Mouse (Mus musculus) yolk sac, embryonic 10.5 days (tissue): ENCODE measurements around the gene Cd164l2.

Experiments used
- DNase-seq: peaks from one replicate; pipeline ENCODE4 v3.0.0-alpha.2; 2017; ENCODE audit warnings: low spot score

Gene Cd164l2

DNA sequence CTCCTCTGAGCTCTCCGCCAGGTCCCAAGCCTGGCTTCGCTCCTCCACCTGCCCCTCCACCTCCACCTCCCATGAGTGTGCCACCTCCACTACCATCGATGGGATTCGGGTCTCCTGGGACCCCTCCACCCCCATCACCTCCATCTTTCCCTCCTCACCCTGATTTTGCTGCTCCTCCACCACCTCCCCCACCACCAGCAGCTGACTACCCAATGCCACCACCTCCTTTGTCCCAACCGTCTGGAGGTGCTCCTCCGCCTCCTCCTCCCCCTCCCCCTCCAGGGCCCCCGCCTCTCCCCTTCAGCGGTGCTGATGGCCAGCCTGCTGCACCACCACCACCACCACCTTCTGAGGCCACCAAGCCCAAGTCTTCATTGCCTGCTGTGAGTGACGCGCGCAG, 17.4 kb upstream of the Cd164l2 start:
- DNase-seq = no peak

DNA sequence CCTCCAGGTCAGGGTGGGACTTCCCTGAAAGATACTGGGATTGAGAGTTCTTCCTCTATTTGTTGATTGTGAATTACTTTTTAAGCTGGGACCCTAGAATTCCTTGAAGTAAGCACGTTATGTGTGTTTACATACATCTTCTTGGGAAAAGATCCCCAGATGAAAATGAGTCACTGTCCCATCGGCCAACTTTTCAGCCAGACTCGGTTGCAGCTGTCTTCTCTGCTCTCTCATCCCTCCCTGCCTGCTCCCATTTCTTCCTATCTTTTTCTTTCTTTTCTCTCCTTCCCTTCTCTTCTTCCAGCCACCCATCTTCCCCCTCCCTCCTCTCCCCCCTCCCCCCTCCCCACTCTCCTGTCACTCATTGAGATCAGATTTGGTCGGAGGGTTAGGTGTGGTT, 16.9 kb upstream of the Cd164l2 start:
- no peak for DNase-seq

DNA sequence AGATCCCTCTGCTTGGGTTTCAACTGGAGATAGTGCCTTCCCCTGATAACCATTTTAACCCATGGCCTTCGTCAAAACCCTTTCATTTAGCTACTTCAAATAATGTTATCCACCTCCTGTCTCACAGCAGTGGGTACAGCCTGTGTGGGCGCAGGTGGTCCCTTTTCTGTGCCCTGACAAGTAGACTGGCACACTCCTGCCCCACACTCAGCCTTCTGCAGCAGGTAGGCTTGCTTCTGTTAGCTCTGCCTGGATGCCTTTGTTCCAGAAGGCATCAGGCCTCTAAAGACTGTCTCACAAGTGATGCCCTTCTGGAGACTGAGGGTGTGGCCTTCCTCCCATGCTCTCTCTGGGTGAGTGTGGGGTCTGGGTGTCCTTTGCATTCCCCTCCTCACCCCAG, 15.8 kb upstream of the Cd164l2 start:
- DNase-seq = no peak

DNA sequence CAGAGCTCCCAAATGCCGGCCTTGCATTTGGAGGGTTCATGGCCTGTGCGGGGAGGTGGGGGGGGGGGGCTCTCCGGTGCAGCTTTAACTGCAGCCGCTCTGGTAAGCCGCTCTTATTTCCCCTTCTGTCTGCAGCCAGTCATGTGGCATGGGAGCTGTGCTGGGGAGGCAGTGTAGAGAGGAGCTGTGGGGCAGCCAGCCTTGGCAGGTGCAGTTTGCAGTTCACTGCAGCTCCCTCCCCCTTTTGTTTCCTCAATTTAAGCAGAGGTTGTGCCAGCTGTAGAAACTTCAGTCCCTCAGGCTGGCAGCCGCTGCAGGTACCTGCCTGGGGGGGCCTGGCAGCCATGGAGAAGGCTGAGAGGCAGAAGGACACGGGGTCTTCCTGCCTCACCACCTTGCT, 15.1 kb upstream of the Cd164l2 start:
- DNase-seq = no peak

DNA sequence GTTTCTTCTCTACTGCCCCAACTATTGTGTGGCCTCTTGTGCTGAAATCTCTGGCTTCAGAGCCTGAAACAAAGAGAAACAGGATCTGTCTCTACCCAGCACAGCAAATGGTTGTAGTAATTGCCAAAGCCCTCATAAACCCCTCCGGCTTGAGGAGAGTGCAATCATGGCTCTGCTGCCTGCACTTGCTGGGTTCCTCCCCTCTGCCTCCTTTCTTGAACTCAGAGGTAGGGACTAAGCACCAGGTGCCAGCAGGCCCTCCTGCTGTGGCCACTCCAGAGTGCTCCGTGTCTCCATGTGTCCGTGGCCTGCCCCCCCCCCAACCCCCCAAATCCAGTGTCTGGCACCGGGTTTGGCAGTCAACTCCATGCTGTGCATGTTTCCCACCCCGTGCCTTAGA, 14.6 kb upstream of the Cd164l2 start:
- no peak for DNase-seq

DNA sequence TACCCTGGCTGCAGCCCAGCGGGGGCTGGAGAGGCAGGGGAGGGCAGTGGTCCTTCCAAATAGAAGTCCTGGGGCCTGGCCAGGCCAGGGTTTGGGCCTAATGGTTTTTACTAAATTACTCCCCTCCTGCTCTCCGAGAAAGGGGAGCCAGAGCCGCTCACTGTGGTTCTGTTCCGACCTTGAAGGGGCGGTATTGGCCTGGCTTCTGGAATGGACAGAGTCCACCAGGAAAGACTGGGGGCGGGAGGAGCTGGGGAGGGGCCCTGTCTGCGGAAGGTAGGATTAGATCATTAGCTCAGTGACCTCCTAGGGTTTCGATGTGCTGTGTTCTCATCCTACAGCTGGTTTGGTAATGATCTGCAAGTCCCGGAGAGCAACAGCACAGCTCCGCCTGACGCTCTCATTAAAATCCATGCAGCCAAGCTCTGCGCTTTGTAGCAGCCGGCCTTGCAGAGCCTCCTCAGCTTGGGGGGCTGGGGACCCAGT, 14.1 kb upstream of the Cd164l2 start:
- peak; percentile 81 for DNase-seq

DNA sequence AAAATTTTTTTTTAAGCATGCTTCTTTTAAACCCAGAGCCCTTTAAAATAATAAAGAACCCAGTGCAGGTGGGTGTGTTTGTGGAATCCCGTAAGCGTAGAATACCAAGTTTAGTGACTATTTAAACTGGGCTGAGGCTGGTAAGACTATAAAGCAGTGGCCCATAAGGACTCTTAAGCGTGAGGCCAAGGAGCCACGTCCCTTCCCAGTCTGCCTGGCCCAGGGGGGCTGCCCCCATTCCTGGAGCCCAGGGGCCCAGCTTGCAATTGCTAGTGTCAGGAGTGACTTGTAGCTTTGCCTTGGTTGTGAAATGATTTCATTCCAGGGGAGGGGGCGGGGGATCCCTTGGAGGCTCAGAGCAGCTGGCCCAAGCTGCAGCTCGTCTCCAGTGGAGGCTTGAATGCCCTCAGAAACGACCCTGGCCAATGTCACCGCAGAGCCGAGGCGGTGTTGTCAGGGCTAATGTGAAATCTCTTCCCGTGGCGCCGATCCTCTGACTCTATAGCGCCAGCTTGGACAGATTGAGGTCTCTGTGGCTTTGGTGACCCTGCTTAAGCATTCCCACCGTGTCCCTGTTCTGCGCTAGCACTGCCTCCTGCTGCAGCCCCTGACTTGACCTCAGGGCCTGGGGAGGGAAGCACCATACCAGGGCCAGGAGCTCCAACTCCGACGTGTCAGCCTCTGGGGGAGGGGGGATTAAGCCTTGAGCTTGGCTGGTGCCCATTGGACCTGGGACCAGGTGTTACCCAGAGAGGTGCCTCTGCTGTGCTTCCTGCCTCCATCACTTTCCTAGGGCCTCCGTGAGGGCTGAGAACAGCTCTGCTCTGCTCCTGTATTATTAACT, 13.4 kb upstream of the Cd164l2 start:
- DNase-seq = peak; percentile 56

DNA sequence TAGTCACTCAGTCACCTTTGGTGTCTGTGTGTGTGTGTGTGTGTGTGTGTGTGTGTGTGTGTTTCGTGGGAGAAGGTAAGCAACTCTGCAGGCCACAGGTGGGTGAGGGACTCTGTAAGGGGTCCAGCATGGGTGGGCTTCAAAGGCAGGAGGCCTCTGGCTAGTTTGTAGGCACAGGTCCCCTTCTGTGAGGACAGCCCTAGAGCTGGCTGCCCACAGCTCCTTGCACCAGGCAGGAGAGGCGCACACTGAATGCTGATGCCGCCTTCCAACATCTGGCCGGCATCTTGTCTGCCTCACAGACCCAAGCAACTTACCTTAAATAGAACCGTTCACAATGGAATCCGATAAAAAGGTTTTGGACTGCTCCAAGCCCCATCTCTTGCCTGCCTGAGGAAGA, 12.2 kb upstream of the Cd164l2 start:
- DNase-seq = no peak

DNA sequence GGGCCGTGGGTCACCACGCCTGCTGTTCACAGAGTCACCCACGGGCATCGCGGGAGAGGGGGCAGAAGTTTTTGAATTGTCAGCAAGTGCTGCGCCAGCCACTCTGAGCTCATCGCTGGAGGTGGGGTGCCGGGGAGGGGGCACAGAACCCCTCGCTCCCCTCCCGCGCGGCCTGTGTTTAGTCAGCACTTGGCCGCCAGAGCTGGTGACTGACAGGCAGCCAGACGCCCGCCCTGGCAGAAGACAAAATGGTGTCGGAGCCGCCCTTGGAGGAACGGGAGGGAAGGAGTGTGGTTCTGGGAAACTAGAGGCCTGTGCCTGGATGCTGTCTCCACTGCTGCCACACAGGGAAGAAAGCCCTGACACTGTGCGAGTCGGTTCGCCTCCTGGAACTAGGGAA, 11.6 kb upstream of the Cd164l2 start:
- DNase-seq = no peak

DNA sequence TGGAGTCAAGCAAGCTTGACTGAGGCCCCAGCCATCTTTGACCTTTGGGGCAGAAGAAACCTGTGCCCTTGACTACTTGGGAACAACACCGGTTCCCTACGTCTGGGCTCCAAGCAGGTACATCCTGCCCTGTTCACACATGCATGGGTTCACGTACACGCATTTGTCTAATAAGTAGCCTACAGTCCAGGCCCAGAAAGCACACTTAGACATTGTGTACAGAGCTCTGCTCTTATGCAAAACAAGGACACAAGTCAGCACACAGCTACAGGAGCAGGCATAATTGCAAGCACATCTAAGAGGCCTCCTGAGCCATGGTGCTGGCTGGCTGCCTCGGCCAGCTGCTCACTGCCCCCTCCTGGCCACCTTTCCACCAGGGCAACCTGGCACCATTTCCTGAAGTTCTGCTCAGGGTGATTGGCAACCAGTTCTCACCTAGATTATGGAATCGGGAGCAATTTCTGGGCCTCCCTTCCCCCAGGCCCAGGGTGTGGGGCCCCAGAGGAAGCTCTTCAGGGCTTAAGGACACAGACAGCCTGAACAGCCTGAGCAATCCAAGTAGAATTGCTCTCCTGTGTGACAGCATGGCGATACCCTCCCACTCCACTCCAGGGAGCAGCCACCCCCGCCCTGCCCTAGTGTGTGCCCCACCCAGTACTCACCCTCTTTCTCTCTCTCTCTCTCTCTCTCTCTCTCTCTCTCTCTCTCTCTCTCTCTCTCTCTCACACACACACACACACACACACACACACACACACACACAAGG, 10.7 kb upstream of the Cd164l2 start:
- no peak for DNase-seq

DNA sequence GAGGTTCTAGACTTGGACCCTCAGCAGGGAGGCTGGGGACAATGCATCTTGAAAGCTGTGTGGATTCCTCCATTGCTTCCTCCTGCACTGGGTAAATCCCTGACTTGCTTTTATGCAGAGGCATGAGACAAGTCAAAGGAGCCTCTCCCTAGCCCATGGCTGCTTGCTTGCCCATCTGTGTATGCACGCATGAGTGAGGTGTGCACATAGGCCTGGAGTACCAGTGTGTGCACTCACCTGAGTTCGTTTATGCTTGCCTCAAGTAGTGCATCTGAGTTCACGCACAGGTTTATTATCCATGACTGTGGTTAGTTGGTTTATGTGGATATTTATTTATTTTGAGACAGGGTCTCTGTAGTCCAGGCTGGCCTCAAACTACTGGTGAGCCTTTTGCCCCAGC, 9.7 kb upstream of the Cd164l2 start:
- DNase-seq = no peak

DNA sequence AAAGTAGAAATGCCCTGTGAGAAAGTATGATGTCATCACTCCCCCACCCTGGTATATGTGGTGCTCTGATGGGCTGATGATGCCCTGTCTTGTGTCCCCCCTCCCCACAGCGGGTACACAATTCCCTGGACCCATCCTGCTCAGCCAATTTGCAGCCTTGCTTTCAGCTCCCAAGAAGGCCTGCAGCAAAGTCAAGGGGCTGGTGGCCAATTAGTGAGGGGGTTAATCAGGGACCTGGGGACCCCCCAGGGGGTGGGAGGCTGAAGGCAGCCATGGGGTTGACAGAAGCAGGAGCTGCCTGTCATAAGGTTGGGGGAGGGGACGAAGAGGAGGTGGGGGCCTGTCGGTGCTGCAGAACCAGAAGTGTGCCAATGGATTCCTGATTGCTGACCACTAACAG, 8.3 kb upstream of the Cd164l2 start:
- DNase-seq = no peak

DNA sequence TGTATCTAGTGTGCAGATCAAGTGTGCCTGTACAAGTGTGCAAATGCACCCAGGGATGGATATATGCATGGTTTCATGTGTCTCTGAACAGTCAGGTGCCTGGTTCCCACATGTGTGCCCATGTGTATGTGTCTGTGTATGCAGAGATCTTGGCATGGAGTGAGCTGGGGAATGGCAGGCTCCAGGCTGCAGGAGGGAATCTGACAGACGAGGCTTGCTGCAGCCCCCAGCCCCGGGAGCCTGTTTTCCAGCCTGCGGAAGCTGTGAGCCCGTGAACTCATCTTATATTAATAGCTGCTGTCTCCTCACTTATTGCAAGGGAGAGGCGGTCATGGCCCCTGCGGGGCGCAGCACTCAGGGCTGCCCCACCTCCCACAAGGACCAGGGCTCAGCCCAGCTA, 7.6 kb upstream of the Cd164l2 start:
- no peak for DNase-seq

DNA sequence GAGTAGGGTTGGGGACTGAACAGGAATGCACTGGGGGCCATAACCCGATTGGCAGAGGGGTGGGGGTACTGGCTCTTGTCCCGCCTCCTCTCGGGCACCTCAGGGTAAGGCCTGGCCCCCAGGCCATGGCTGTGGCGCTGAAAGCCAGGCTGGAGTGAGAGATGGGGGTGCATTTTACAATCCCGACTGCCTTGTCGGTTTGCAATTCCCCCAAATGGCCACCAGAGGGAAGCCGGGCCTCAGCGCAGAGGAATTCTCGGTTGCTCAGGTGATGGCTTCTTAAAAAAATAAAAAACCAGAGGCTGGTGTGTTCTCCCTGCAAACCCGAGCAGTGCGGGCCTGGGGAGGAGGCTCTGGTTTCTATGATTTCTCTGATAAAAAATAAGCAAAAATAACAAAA, 2.6 kb upstream of the Cd164l2 start:
- DNase-seq = peak; percentile 39

DNA sequence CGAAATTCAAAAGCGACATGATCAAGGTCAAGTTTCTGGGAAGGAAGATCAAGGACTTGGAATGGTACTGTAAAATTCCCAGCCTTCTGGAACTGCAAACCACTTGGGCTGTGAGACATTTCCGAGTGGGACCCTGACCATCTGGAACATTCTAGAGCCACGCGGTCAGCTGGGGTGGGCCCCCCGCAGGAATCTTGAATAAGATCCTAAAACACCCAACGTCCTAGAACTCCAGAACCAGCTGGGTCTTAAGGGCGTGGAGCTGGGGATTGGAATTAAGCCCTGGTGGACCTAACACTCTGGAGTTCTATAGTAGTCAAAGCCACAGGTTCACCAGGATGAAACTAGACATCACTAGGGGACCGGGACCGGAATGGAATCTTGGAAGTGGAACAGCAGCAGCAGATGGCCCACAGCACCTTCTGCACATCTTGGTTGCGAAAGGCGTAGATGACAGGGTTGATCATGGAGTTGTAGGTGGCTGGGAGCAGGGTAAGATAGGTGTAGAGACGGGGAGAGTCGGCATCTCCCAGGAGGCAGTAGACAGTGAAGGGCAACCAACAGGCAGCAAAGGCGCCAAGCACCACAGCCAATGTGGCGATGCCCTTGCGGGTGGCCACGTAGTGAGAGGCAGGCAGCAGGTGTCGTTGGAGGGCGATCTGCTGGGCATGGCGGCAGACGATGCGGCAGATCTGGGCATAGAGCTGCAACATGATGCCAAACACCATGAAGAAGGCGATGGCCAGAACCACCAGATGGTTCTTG, 1.7 kb upstream of the Cd164l2 start:
- no peak for DNase-seq

DNA sequence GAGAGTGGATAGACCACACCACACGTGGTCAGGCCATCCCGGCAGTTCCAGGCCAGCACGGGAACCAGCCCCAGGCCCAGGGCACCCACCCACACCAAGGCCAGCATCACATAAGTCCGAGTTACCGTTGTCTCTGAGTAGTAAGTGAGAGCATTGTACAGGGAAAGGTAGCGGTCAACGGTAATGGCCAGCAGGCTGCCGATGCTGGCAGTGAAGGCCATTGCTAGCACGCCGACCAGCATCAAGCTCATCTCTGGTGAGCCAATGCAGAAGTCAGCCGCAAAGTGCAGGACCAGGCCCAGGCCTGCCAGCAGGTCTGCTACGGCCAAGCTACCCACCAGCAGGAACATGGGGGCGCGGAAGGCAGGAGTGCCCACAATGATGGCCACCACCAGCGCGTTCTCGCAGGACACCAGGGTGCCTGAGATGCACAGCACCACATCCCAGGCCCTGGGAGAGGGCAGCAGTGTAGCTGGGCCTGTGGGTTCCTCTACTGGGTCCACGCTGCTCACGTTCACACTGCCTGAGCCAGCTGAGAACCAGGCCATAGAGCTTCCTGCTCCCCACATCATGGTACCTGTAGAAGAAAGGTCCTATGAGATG, 1.0 kb upstream of the Cd164l2 start:
- DNase-seq = no peak

DNA sequence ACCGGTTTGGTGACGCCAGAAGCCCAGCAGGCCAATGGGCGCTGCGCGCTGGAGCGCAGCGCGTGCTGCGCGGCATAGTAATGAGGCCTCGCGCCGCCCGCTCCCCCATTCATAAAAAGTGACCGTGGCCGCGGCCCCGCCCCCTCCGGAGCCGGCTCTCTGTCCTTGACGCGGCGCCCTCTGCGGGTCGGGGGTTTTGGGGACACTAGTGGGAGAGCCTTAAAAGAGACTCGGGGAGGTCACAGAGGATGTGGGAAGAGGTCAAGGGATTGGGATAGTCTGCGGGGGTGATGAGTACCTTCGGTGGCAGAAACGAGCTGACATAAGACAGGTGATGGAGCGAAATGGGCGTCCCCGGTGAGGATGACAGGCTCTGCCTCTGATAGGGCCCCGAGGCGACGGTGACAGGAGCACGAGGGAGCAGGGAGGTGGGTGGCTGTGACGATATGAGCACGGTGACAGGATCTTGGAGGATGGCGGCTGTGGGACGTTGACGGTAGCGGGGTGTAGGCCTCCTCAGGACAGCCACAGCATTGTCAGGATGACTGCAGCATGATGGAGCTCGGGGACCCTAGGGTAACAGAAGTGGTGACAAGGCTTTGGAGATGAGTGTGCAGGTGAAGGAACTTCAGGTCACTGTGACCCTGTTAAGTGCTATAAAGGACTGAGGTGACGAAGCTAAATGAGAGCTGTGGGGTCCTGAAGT, 784 bp downstream of the Cd164l2 start:
- DNase-seq = peak; percentile 77

DNA sequence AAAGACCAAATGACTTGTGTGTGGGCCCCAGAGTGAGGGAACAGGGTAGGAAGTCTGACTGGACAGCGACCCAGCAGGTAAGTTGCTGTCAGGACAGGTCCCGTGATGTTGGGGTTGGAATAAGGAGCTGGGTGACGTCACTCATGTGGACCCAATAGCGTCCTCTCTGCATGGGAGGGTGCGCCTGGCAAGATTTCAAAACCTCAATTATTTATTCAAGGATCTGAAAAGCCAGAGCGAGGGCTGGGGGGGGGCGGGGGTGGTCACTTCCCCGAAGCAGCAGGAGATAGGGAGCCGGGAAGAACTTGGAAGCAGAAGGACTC, 1.3 kb downstream of the Cd164l2 start:
- DNase-seq = no peak

DNA sequence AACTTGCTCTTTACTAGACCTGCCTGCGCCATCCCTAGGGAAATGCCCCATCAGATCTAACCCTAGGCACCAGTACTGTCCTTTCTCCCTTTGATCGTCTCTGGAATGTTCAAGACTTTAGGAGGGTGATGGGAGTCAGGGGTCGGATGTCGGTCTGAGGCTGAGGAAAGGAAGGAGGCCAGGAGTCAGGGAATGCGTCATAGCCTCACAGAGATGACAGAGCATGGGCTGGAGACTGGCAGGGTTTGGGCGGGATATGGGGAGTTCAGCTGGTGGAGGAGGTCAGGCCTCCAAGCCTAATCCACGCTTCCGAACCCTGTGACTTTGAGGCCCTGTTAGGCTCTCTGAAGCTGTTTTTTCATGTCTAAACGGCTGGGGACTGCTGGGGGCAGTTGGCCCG, 1.7 kb downstream of the Cd164l2 start:
- DNase-seq = no peak

DNA sequence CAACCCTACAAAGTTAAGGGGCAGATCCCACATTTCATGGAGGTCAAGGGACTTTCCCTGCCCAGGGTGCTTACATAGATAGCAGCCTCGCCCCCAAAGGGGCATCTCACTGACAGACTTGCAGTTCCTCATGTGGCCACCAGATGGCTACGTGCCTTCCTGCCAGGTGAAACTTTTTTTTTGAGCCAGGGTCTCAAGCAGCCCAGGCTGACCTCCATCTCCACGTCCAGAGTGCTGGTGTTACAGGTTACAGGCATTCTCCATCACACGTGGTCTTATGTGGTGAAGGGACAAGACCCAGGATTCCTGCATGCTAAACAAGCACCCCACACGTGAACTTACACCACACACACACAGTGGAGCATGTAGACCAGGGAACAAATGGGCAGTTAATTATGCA, 5.7 kb downstream of the Cd164l2 start:
- DNase-seq = peak; percentile 44

DNA sequence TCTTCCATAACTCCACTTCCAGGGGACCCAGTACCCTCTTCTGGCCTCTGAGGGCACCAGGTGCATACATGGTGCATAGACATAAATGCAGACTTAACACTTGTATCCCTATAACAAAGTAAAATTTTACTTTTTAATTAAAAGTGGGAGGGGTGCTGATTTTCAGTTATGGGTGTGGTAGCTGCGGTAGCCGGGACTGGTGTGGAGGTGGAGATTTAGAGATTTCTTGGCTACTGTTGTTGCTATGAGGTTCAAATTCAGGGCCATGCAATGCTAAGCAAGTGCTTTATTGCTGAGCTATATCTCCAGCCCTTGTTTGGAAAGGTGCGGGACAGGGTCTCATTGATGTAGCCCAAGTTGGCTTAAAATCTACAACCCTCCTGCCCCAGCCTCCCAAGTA, 6.8 kb downstream of the Cd164l2 start:
- no peak for DNase-seq

DNA sequence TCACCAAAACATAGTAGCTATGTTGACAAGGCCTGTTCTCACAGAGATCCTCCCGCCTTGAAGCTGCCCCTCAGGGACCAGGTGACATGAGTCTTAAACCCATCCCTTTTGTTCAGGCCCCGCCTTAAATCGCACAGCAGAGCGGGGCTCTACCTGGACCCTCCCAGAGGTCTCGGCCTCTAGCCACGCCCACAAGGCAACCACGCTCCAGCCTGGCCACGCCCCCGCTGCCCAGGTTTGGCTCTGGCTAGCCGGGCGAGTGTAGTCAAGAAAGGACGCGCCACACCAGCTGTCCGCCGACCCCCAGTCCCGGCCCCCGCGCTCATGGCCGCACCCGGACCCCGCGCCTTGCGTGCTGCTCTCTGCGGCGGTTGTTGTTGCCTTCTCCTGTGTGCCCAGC, 8.7 kb downstream of the Cd164l2 start:
- peak; percentile 36 for DNase-seq
